Mouse (Mus musculus) liver, embryonic 14.5 days (tissue): ENCODE measurements at regions not wholly inside any gene's neighbourhood (a gene's known extent, or its start where the extent isn't known, plus 50 kb on each side); places are given as distances from the start of the nearest gene placed in this dataset.

Experiments
- ATAC-seq: fragments of 200-750 bp; cut with Nextera tagmentation; 2 replicates; pipeline ENCODE4 v1.8.0; 2017; ENCODE audit warnings: moderate number of reproducible peaks, mild to moderate bottlenecking, moderate library complexity; ENCODE audit not compliant: insufficient read depth
- DNase-seq, 3 experiments: peaks; one replicate each; pipeline ENCODE4 v3.0.0-alpha.2; 2012 to 2013; ENCODE audit warnings: low read depth in 3 of 3, low spot score in 3 of 3
- H3K27ac ChIP-seq: fragments of 300-500 bp; sonication (generic); 2 replicates; pipeline ENCODE4 v1.5.1; 2014; ENCODE audit warnings: moderate library complexity, mild to moderate bottlenecking, control low read depth, inconsistent platforms
- H3K27me3 ChIP-seq: fragments of 300-500 bp; sonication (generic); 2 replicates; pipeline ENCODE4 v1.6.1; 2014; ENCODE audit warnings: mild to moderate bottlenecking, low read length, moderate library complexity; ENCODE audit not compliant: control insufficient read depth, insufficient read depth
- H3K36me3 ChIP-seq: fragments of 300-500 bp; sonication (generic); replicated peaks from 2 replicates; pipeline ENCODE4 v1.6.1; 2014; ENCODE audit warnings: low read depth; ENCODE audit not compliant: control insufficient read depth, insufficient read depth
- H3K4me1 ChIP-seq, 2 experiments: fragments of 200-500 bp in 1 of 2; fragments of 300-500 bp in 1 of 2; sonication (generic) in 1 of 2; replicated peaks; 2 replicates each; pipeline ENCODE4 v1.6.1; 2012 to 2014; ENCODE audit warnings: antibody characterized with exemption in 1 of 2, inconsistent platforms in 1 of 2, low read length in 1 of 2; ENCODE audit not compliant: control insufficient read depth in 2 of 2, insufficient read depth in 2 of 2
- H3K4me2 ChIP-seq: fragments of 300-500 bp; sonication (generic); 2 replicates; pipeline ENCODE4 v1.6.1; 2014; ENCODE audit warnings: low read depth, mild to moderate bottlenecking, control low read depth, moderate library complexity
- H3K4me3 ChIP-seq, 2 experiments: fragments of 200-500 bp in 1 of 2; fragments of 300-500 bp in 1 of 2; sonication (generic) in 1 of 2; 2 replicates each; pipeline ENCODE4 v1.5.1; 2012 to 2014; ENCODE audit warnings: low read depth in 2 of 2, low read length in 2 of 2, mild to moderate bottlenecking in 2 of 2, control low read depth in 1 of 2, inconsistent platforms in 1 of 2, moderate library complexity in 1 of 2; ENCODE audit not compliant: insufficient read depth in 1 of 2
- H3K9ac ChIP-seq: fragments of 300-500 bp; sonication (generic); replicated peaks from 2 replicates; pipeline ENCODE4 v1.6.1; 2014; ENCODE audit warnings: mild to moderate bottlenecking, control low read depth, moderate library complexity
- H3K9me3 ChIP-seq: fragments of 300-500 bp; sonication (generic); 2 replicates; pipeline ENCODE4 v1.6.1; 2016; ENCODE audit warnings: low read length, mixed read lengths; ENCODE audit not compliant: control insufficient read depth
- CTCF ChIP-seq: IDR thresholded peaks from 2 replicates; pipeline ENCODE4 v1.5.1; 2016; ENCODE audit warnings: antibody characterized with exemption, low read depth, control low read depth
- EP300 ChIP-seq: IDR thresholded peaks from 2 replicates; pipeline ENCODE4 v1.6.1; 2016; ENCODE audit warnings: antibody characterized with exemption, low read depth
- WGBS: fragments of 180-500 bp; shearing (Covaris S2); extraction: QIAGEN DNeasy Blood & Tissue Kit; methylation state at CpG from one replicate; pipeline ENCODE4 v1.1.7; 2014; ENCODE audit not compliant: insufficient replicate concordance; 5-methylcytosine and 5-hydroxymethylcytosine counted together

DNA sequence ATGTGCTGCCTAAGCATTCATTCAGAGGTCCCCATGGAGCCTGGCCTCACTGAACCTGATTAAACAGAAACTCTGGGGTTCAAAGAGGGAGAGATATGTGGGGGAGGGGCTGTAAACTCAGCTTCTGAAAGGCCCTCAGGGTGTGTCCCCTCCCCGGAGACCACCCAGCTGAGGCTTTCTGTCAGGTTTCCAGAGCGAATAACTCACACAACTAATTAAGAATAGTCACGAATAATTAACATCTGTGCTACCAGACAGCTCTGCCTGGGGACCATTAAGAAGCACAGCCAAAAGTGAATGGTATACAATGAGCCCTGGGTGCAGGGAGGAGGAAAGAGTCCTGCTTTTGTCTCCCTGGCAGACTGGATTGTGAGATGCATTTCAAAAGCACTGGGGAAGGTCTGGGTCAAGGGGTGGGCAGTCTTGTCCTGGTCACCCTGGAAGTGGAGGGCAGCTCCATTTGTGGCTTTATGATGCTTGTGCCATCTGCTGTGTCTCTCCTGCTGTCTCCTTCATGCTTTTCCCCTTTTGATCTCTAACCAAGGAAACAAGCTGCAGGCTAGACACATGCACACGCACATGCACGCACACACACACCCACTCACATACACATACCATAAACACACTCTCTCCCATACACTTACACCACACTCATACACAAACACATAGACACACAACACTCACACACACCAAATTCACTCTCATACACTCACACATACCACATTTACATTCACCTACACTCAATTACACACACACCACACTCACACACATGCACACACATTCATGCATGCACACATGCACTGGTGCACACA, 49.7 kb upstream of the Frmd4b start:
- ATAC-seq = no peak
- Histone ChIP-seq H3K9me3 (no peaks in the 10 kb centered on the region), H3K4me2 (no peak overlapping the region), H3K4me3 (no peak overlapping the region), H3K27me3 (no peaks in the 10 kb centered on the region), H3K27ac (no peak overlapping the region), H3K4me1 (no peaks in the 10 kb centered on the region), H3K36me3 (no peaks in the 10 kb centered on the region), H3K9ac (no peak overlapping the region)
- WGBS = 44% methylated on average over 5 of the region's 5 CpGs
- TF ChIP-seq CTCF (no peak), EP300 (no peak)
- DNase-seq = no peak
